8 mouse cellular contexts compared by ENCODE assay signal in genomic region chr1:64738180-64738555, GRCm38 (mm10). TPM values are rescaled to one million over a fixed set of nuclear protein-coding genes. Genes with fewer than 3 reads are reported as not detected.
DNase-seq lines count a peak whose midpoint lies in the region; ATAC-seq and TF ChIP-seq lines count a peak whose summit lies in the region.

No protein-coding gene starts in this region.

- intact Hi-C loops in heart, adult 2 months (cut with DNase I) = loop anchor here (5.0 to 10.0 kb wide), 2 partner anchors 54 to 447 kb away; partner anchors contain the start of genes Idh1 and Pikfyve
- intact Hi-C loops in heart, postnatal 10 days (cut with DNase I) = loop anchor here (2.0 to 10.0 kb wide), 2 partner anchors 55 to 447 kb away; partner anchors contain the start of genes Idh1 and Pikfyve

- DNase-seq in heart, adult 2 months = no peak
- no peak for DNase-seq in heart, postnatal 10 days
- peak; percentile 31 for DNase-seq in adipocyte (ENCODE audit: low spot score)
- DNase-seq in hindbrain, embryonic 10.5 days (ENCODE audit: low spot score) = no peak
- peak; percentile 97 for DNase-seq in liver, adult 2 months (ENCODE audit: extremely low read depth, low read depth, low spot score)
- no peak for DNase-seq in spleen, adult 12 weeks (ENCODE audit: low spot score)
- no peak for DNase-seq in spleen, postnatal 10 days (ENCODE audit: low spot score in 2 of 2)

- peak overlapping the region; percentile 74 for H3K27ac ChIP-seq in heart, adult 2 months
- peak overlapping the region; percentile 84 for H3K27ac ChIP-seq in hindbrain, embryonic 10.5 days
- H3K27ac ChIP-seq in liver, adult 2 months (replicated peaks; ENCODE audit: insufficient read depth, low read depth, low read length) = peak overlapping the region; percentile 86
- no peak overlapping the region for H3K27ac ChIP-seq in neural tube, embryonic 13.5 days (replicated peaks)

- no peaks in the 10 kb centered on the region for H3K79me2 ChIP-seq in heart, adult 2 months (replicated peaks; ENCODE audit: control insufficient read depth, insufficient read depth, low read length)
- H3K79me2 ChIP-seq in liver, adult 2 months (ENCODE audit: control insufficient read depth, insufficient read depth, low read length) = peaks cover 15% of the 10 kb centered on the region

- no peaks in the 10 kb centered on the region for H3K36me3 ChIP-seq in heart, adult 2 months (ENCODE audit: control insufficient read depth, insufficient read depth, low read length)
- H3K36me3 ChIP-seq in hindbrain, embryonic 10.5 days = no peaks in the 10 kb centered on the region
- no peaks in the 10 kb centered on the region for H3K36me3 ChIP-seq in liver, adult 2 months (ENCODE audit: control insufficient read depth, insufficient read depth, low read length)
- H3K36me3 ChIP-seq in neural tube, embryonic 13.5 days = no peaks in the 10 kb centered on the region

- no peak for TF ChIP-seq EP300 in heart, adult 2 months (IDR thresholded peaks at IDR 0.05; ENCODE audit: insufficient read depth, low read depth, low read length)

- TF ChIP-seq POLR2A in heart, adult 2 months (IDR thresholded peaks at IDR 0.05; ENCODE audit: insufficient read depth, low read depth, low read length) = no peak
- no peak for TF ChIP-seq POLR2A in liver, adult 2 months (IDR thresholded peaks at IDR 0.05; ENCODE audit: extremely low read depth, insufficient read depth, low read length)

- no peak for TF ChIP-seq CTCF in heart, adult 2 months (IDR thresholded peaks at IDR 0.05)
- TF ChIP-seq CTCF in liver, adult 2 months (IDR thresholded peaks at IDR 0.05; ENCODE audit: low read depth, low read length) = no peak

- no peaks in the 10 kb centered on the region for H3K27me3 ChIP-seq in heart, adult 2 months (ENCODE audit: control insufficient read depth, insufficient read depth, low read length)
- H3K27me3 ChIP-seq in hindbrain, embryonic 10.5 days (ENCODE audit: insufficient read depth, poor library complexity, severe bottlenecking) = peaks cover 60% of the 10 kb centered on the region
- H3K27me3 ChIP-seq in liver, adult 2 months (ENCODE audit: control insufficient read depth, insufficient read depth, low read length) = no peaks in the 10 kb centered on the region
- peaks cover 61% of the 10 kb centered on the region for H3K27me3 ChIP-seq in neural tube, embryonic 13.5 days

- WGBS in heart, adult 2 months = 0% methylated on average over 11 of the region's 11 CpGs
- WGBS in hindbrain, embryonic 10.5 days = under 1% methylated on average over 11 of the region's 11 CpGs
- WGBS in liver, adult 2 months = 0% methylated on average over 11 of the region's 11 CpGs
- WGBS in neural tube, embryonic 13.5 days = under 1% methylated on average over 11 of the region's 11 CpGs

- no peak for ATAC-seq in neural tube, embryonic 13.5 days (ENCODE audit: low read depth)

- no peaks in the 10 kb centered on the region for H3K9me3 ChIP-seq in hindbrain, embryonic 10.5 days
- no peaks in the 10 kb centered on the region for H3K9me3 ChIP-seq in neural tube, embryonic 13.5 days

- H3K4me3 ChIP-seq in heart, adult 2 months = peak overlapping the region; percentile 62
- H3K4me3 ChIP-seq in hindbrain, embryonic 10.5 days = peak overlapping the region; percentile 73
- H3K4me3 ChIP-seq in liver, adult 2 months (ENCODE audit: insufficient read depth, low read depth, low read length) = peak overlapping the region; percentile 16
- H3K4me3 ChIP-seq in neural tube, embryonic 13.5 days = peak overlapping the region; percentile 57

- H3K4me2 ChIP-seq in neural tube, embryonic 13.5 days = peak overlapping the region; percentile 96

- peak overlapping the region; percentile 31 for H3K9ac ChIP-seq in heart, adult 2 months (ENCODE audit: low read depth, low read length)
- peak overlapping the region; percentile 57 for H3K9ac ChIP-seq in liver, adult 2 months (ENCODE audit: low read depth, low read length)
- no peak overlapping the region for H3K9ac ChIP-seq in neural tube, embryonic 13.5 days

- peaks cover 2% of the 10 kb centered on the region; the same call in 1 of the 2 replicates for H3K4me1 ChIP-seq in heart, adult 2 months (ENCODE audit: control insufficient read depth, insufficient read depth, low read length)
- H3K4me1 ChIP-seq in hindbrain, embryonic 10.5 days (replicated peaks) = peaks cover 56% of the 10 kb centered on the region
- peaks cover 13% of the 10 kb centered on the region for H3K4me1 ChIP-seq in liver, adult 2 months (ENCODE audit: control insufficient read depth, insufficient read depth, low read length)
- H3K4me1 ChIP-seq in neural tube, embryonic 13.5 days (replicated peaks) = peaks cover 46% of the 10 kb centered on the region

RNA-seq across cellular contexts. Expression of gene Fzd5, which starts 0.6 kb away (rescaled TPM):
- total RNA-seq in heart, adult 2 months (2021) = 1 to 10 TPM; 3.6 to 4.4 TPM
- polyA plus RNA-seq in heart, adult 2 months (2012; rRNA removed) = 2.5 and 3.2 TPM in 2 replicates
- total RNA-seq in heart, postnatal 10 days (2021) = 1 to 10 TPM; 6.4 to 7.9 TPM
- polyA plus RNA-seq in hindbrain, embryonic 10.5 days (2016; fragmentation: Nextera tagmentation; extraction: Ambion mirVana) = 0.37 and 0.62 TPM in 2 replicates
- total RNA-seq in liver, adult 2 months (2014; rRNA removed) = 3.1 and 4.0 TPM in 2 replicates
- 4.7 and 4.9 TPM in 2 replicates for polyA plus RNA-seq in liver, adult 2 months (2012; rRNA removed)
- polyA plus RNA-seq in neural tube, embryonic 13.5 days (2015; fragmentation: Nextera tagmentation; extraction: Ambion mirVana) = 0.20 and 0.21 TPM in 2 replicates

RNA-seq across cellular contexts. Expression of gene Ccnyl1, which starts 47.9 kb away (rescaled TPM):
- 10 to 100 TPM; 12.5 to 18.6 TPM for total RNA-seq in heart, adult 2 months (2021)
- 16.0 and 20.6 TPM in 2 replicates for polyA plus RNA-seq in heart, adult 2 months (2012; rRNA removed)
- total RNA-seq in heart, postnatal 10 days (2021) = 10 to 100 TPM; 24.0 to 27.6 TPM
- 6.6 and 7.9 TPM in 2 replicates for polyA plus RNA-seq in hindbrain, embryonic 10.5 days (2016; fragmentation: Nextera tagmentation; extraction: Ambion mirVana)
- 3.6 and 3.9 TPM in 2 replicates for total RNA-seq in liver, adult 2 months (2014; rRNA removed)
- 5.8 and 6.0 TPM in 2 replicates for polyA plus RNA-seq in liver, adult 2 months (2012; rRNA removed)
- 3.2 and 3.8 TPM in 2 replicates for polyA plus RNA-seq in neural tube, embryonic 13.5 days (2015; fragmentation: Nextera tagmentation; extraction: Ambion mirVana)

Comparison
In these comparisons a context has a peak if more than half of its experiments do, and no peak if none do; other contexts are left out.
1. DNase-seq: peak in adipocyte (single experiment) and liver, adult 2 months (single experiment); none in heart, adult 2 months (0 of 2), heart, postnatal 10 days (0 of 2), hindbrain, embryonic 10.5 days (single experiment), spleen, adult 12 weeks (single experiment) and spleen, postnatal 10 days (0 of 2).
2. H3K4me3 ChIP-seq: peak in every context shown above with its lines; median percentile 73 in hindbrain, embryonic 10.5 days; 62 in heart, adult 2 months; 57 in neural tube, embryonic 13.5 days; 16 in liver, adult 2 months.